Mouse (Mus musculus) thymus, adult 2 months (tissue): ENCODE measurements around the gene Rbfox2.

ENCODE experiments used
- CTCF ChIP-seq: fragments of 200-500 bp; IDR thresholded peaks from 2 replicates; pipeline ENCODE4 v1.5.1; 2012; ENCODE audit warnings: mild to moderate bottlenecking, control low read depth, low read length, moderate library complexity, borderline replicate concordance; ENCODE audit not compliant: control insufficient read depth, poor library complexity, insufficient read depth; ENCODE audit errors: extremely low read depth
- POLR2A ChIP-seq: fragments of 200-500 bp; IDR thresholded peaks from 2 replicates; pipeline ENCODE4 v1.6.1; 2012; ENCODE audit warnings: mild to moderate bottlenecking, low read length, control low read depth, moderate library complexity; ENCODE audit not compliant: control insufficient read depth, poor library complexity, insufficient read depth; ENCODE audit errors: extremely low read depth

DNA sequence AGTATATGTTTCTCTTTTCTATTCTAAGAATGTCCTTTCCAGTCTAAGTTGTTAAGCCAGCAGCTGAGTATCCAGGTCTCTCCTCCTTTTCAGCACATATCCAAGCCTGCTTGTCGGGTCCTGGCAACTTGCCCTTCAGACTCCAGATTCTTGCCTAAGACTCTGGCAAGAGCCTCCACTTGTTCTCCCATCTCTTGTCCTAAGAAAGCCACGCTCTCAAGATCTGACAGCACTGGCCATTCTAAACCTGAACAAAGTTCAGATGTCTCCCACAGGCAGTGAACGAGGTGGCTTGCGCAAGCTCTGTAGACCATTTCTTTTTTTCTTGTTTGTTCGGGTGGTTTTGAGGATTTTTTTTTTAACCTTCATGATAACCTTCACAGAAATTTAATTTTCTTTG lies 110.0 kb downstream of the Rbfox2 start:
- no peak for TF ChIP-seq CTCF
- TF ChIP-seq POLR2A = no peak
